Mouse (Mus musculus) cortical plate, adult 2 months (tissue): ENCODE results near the gene Gm14214.

ENCODE experiments used
- CTCF ChIP-seq: fragments of 200-500 bp; IDR thresholded peaks from 2 replicates; pipeline ENCODE4 v1.5.1; 2011; ENCODE audit warnings: mild to moderate bottlenecking, control low read depth, low read length; ENCODE audit not compliant: insufficient read depth; ENCODE audit errors: extremely low read depth
- POLR2A ChIP-seq: fragments of 200-500 bp; IDR thresholded peaks from 2 replicates; pipeline ENCODE4 v1.6.1; 2011; ENCODE audit warnings: mild to moderate bottlenecking, low read length, control low read depth; ENCODE audit not compliant: insufficient read depth; ENCODE audit errors: extremely low read depth

GRCm38 (mm10) chr2:154749046-154750036, 20.5 kb downstream of the Gm14214 start:
- TF ChIP-seq POLR2A = no peak
- no peak for TF ChIP-seq CTCF
